Mouse (Mus musculus) duodenum, adult 2 months (tissue): ENCODE results near the gene Glmp. TPM values are rescaled to one million over a fixed set of nuclear protein-coding genes. Genes with fewer than 3 reads are reported as not detected.

Experiments
- polyA plus RNA-seq: library from polyadenylated mRNA; depleted of rRNA; stranded (reverse); fragments of >200 nt; gene quantifications from 2 replicates; pipeline ENCODE4 v1.2.3, GENCODE M21; 2012; ENCODE audit warnings: low replicate concordance; rRNA removed

The Glmp gene
- polyA plus RNA-seq, result 130 and 216 TPM in 2 replicates

DNA sequence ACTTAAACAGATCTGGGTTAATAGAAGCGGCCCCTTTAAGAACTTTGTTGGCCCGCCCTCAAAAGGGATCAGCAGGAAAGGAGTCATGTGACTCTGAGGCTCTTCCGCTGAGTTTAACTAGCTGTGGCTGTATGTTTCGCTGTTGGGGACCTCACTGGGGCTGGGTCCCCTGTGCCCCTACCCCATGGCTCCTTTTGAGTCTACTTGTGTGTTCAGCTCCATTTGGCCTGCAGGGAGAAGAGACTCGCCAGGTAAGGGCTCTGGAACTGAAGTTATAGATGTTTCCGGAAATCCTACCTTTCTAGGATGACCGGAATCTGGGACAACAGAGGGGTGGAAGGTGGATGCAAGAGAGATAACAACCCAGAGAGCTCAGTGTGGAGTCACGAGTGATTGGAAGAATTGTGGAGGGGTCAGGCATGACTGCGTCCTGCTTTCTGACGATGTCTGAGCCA, at the start of gene Glmp:
Glmp (plus strand) TSS at position 73 of the 455 bp plus-strand sequence.

DNA sequence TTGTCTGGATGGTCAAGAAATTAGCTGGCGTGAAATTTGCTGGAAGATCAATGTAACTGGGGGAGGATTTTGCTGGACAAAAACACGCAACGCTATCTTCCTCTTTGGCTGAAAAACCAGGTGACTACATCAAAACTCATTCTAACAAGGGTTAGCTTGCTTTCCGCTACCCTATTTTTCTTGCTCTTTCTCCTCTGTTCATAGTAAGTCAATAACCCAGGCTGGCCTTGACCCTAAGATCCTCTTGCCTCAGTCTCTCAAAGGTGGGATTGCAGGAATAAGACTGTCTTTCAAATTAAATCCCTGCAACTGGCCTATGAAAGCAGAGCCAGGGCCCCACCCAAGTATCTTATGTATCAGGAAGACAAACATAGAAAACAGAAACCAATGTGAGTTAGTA, 37.7 kb upstream of the Glmp start, which contains the start of gene Gm38392:
Gm38392 (minus strand) TSS at position 101 of the 400 bp plus-strand sequence.

DNA sequence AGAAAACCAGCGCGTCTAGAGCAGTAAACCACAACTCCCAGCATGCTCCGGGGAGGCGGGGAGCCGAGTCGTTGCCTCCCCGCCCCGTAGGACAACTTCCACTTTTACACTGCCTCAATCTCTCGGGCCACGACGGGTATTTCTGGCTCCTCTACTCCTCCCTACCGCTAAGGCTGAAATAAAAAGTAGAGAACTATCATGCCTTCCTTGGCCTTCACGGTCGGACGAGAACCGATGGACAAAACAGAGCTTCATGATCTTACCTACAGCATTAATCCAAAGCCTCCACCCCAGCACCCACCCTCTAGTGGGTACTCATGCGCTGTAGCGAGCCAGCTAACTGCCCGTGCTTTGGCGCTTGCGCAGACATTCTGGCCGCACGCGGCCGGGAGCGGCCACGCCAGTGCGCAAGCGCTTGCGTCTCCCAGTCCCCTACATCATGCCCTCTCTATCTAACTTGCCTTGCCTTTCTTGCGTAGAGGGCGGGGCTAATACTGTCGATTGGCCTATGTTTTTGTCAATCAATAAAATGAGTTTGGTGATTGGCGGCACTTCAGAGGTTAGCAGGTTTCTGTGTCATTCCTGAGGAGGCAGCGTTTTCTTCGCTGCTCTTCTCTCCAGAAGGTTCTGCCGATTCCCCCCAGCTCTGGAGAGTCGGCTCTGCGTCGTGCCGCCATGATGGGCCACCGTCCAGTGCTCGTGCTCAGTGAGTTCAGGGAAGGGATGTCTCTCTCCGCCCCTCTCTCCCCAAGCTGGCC, 28.1 kb upstream of the Glmp start, which contains the start of the genes Tsacc and Cct3:
Tsacc (minus strand) TSS at position 439 of the 758 bp plus-strand sequence.
Cct3 (plus strand) TSS at position 556 of the 758 bp plus-strand sequence.

DNA sequence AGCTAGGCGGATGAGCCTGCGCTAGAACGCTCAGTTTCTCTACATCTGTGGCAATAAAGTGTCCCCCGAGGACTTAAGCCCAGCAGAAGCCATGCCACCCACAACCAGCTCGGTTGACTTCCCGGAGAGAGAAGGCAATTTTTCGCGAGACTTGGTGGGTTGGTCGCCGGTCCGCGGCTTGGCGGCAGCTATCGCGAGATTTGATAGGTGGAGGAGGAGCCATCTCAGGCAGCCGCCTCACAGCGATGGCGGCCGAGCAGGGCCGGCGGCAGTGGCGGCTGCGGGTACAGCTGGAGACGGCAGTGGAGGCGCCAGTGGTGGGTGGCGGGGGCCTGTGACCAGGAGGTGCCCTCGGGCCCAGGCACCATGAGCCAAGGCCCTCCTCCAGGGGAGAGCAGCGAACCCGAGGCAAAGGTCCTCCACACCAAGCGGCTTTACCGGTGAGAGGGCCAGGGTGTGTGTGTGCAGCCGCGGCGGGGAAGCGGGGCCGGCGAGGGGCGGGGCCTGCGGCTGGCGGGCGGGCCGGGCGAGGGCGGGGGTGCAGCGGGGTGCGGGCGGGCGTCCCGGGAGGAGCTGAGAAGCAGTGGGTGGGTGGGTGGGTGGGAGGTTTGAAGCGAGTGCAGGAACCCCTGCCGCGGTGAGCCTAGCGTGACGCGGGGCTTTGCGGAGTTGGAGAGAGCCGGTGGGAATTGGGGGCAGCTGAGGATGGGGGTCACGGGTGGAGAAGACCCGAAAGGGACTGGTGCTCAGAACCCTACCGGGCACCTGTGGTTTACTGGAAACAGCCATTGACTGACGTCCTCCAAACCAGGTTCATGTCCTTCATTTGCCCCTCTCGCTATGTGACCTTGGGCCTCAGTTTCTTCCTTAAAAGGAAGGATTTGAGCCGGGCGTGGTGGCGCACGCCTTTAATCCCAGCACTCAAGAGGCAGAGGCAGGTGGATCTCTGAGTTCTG, 11.5 kb downstream of the Glmp start, which contains the start of the genes Tmem79 and Smg5:
Tmem79 (minus strand) TSS at position 91 of the 956 bp plus-strand sequence.
Smg5 (plus strand) TSS at position 203 of the 956 bp plus-strand sequence.

DNA sequence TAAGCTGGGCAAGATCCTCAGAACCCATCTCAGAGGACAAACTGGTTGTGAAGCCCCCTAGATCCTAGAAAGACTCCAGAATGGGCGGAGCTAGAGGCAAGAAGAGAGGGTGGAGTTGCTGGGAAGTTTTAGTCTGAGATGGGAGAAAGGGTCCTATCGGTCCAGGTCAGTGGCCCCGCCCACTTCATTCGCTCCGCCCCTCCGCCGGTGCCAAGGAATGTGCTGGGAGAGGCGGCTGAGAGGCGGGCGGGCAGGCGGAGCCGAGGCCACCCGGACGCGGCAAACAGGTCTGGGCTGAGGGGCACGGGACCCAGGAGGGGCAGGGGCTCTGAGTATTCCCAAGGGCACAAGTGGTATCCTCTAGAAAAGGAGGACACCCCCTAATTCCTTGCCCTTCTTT, 39.5 kb downstream of the Glmp start, which contains the start of gene Paqr6:
Paqr6 (plus strand) TSS at position 248 of the 400 bp plus-strand sequence.

DNA sequence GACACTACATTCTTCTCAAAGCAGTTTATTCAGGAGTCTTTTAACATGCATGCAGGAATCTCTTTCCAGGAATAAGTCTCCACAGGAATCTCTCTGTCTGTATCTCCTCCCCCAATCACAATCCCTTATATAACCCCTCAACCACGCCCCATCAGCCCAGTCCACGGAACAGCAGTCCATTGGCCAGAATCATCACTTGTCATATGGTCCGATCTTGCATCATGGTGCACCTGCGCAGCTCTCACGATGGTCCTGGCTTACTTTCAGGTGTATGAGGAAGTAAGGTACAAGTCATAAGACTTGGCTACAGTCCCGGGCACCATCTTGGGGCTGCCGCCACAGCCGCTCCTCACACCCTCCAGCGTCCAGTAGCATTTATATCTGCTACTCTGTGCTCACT, 47.8 kb downstream of the Glmp start, which contains the start of gene Bglap3:
Bglap3 (minus strand) TSS at position 101 of the 400 bp plus-strand sequence.

DNA sequence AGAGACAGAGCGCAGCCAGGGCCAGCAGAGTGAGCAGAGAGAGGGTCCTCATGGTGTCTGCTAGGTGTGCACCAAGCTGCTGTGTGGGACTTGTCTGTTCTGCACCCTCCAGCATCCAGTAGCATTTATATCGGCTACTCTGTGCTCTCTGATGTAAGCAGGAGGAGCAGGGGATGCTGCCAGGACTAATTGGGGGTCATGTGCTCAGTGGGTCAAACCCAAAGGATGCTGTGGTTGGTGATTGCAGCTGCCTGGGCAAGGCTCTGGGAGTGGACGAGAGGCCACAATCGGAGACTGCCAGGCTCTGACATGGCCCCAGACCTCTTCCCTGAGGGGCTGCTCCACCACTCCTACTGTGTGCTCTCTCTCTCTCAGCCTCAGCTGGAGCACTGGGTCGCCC, 53.8 kb downstream of the Glmp start, which contains the start of gene Bglap2:
Bglap2 (minus strand) TSS at position 101 of the 400 bp plus-strand sequence.

Other genes starting within 250 kb of the Glmp start
- not detected in 2 replicates for gene Ttc24, start 246.7 kb upstream of the Glmp start, polyA plus RNA-seq
- 9.2 and 13.0 TPM in 2 replicates for gene Iqgap3, start 243.1 kb upstream of the Glmp start, polyA plus RNA-seq
- gene Mef2d, start 182.7 kb upstream of the Glmp start, polyA plus RNA-seq, result 58.2 and 67.0 TPM in 2 replicates
- 12.4 and 47.3 TPM in 2 replicates for gene Rhbg, start 70.3 kb upstream of the Glmp start, polyA plus RNA-seq
- not detected in 2 replicates for gene Gm38392, start 37.8 kb upstream of the Glmp start, polyA plus RNA-seq
- gene Tsacc, start 28.0 kb upstream of the Glmp start, polyA plus RNA-seq, result 0.83 and 1.6 TPM in 2 replicates
- 51.1 and 53.1 TPM in 2 replicates for gene Cct3, start 27.9 kb upstream of the Glmp start, polyA plus RNA-seq
- gene Tmem79, start 11.1 kb downstream of the Glmp start, polyA plus RNA-seq, result 42.5 and 51.7 TPM in 2 replicates
- gene Smg5, start 11.2 kb downstream of the Glmp start, polyA plus RNA-seq, result 49.4 and 79.7 TPM in 2 replicates
- gene Paqr6, start 39.6 kb downstream of the Glmp start, polyA plus RNA-seq, result 3.5 and 4.6 TPM in 2 replicates
- 3.7 and 5.3 TPM in 2 replicates for gene Bglap3, start 47.7 kb downstream of the Glmp start, polyA plus RNA-seq
- 0.92 TPM in 1 of 2 replicates, not detected in the other for gene Bglap2, start 53.7 kb downstream of the Glmp start, polyA plus RNA-seq
- gene Bglap, start 59.4 kb downstream of the Glmp start, polyA plus RNA-seq, result 2.2 and 3.3 TPM in 2 replicates
- 95.3 and 128 TPM in 2 replicates for gene Pmf1, start 85.3 kb downstream of the Glmp start, polyA plus RNA-seq
- gene Slc25a44, start 100.1 kb downstream of the Glmp start, polyA plus RNA-seq, result 19.7 and 31.1 TPM in 2 replicates
- 187 and 317 TPM in 2 replicates for gene Sema4a, start 136.2 kb downstream of the Glmp start, polyA plus RNA-seq
- gene Lmna, start 184.9 kb downstream of the Glmp start, polyA plus RNA-seq, result 124 and 179 TPM in 2 replicates
- gene Mex3a, start 207.4 kb downstream of the Glmp start, polyA plus RNA-seq, result 0.24 and 0.51 TPM in 2 replicates
- 189 and 203 TPM in 2 replicates for gene Rab25, start 223.3 kb downstream of the Glmp start, polyA plus RNA-seq
- gene Lamtor2, start 228.1 kb downstream of the Glmp start, polyA plus RNA-seq, result 163 and 174 TPM in 2 replicates
- gene Ubqln4, start 228.7 kb downstream of the Glmp start, polyA plus RNA-seq, result 35.6 and 53.0 TPM in 2 replicates